Mouse (Mus musculus): ENCODE measurements around the gene Krtap3-1. TPM values are rescaled to one million over a fixed set of nuclear protein-coding genes. Genes with fewer than 3 reads are reported as not detected.

Krtap3-1 gene
- polyA plus RNA-seq, 1 experiment from 2014 or later: not detected

Other genes with a start within 250 kb of the Krtap3-1 start
- gene Krt25, start 243.7 kb downstream of the Krtap3-1 start, polyA plus RNA-seq (2016; fragmentation: Nextera tagmentation; extraction: Ambion mirVana): not detected in 2 replicates
- not detected in 2 replicates for gene Krt26, start 228.7 kb downstream of the Krtap3-1 start, polyA plus RNA-seq (2016; fragmentation: Nextera tagmentation; extraction: Ambion mirVana)
- not detected in 2 replicates for gene Krt27, start 215.5 kb downstream of the Krtap3-1 start, polyA plus RNA-seq (2016; fragmentation: Nextera tagmentation; extraction: Ambion mirVana)
- 0.22 and 0.36 TPM in 2 replicates for gene Krt28, start 191.7 kb downstream of the Krtap3-1 start, polyA plus RNA-seq (2016; fragmentation: Nextera tagmentation; extraction: Ambion mirVana)
- gene Krt10, start 177.3 kb downstream of the Krtap3-1 start, polyA plus RNA-seq (2016; fragmentation: Nextera tagmentation; extraction: Ambion mirVana): 20.6 and 22.0 TPM in 2 replicates
- gene Krt12, start 144.4 kb downstream of the Krtap3-1 start, polyA plus RNA-seq (2016; fragmentation: Nextera tagmentation; extraction: Ambion mirVana): not detected in 2 replicates
- gene Krt20, start 128.5 kb downstream of the Krtap3-1 start, polyA plus RNA-seq (2016; fragmentation: Nextera tagmentation; extraction: Ambion mirVana): 0.35 and 0.64 TPM in 2 replicates
- 0.20 TPM in 1 of 2 replicates, not detected in the other for gene Krt23, start 73.5 kb downstream of the Krtap3-1 start, polyA plus RNA-seq (2016; fragmentation: Nextera tagmentation; extraction: Ambion mirVana)
- not detected in 2 replicates for gene Krt39, start 45.3 kb downstream of the Krtap3-1 start, polyA plus RNA-seq (2016; fragmentation: Nextera tagmentation; extraction: Ambion mirVana)
- gene Krt40, start 23.5 kb downstream of the Krtap3-1 start, polyA plus RNA-seq (2016; fragmentation: Nextera tagmentation; extraction: Ambion mirVana): not detected in 2 replicates
- not detected in 2 replicates for gene Krtap3-3, start 15.8 kb downstream of the Krtap3-1 start, polyA plus RNA-seq (2016; fragmentation: Nextera tagmentation; extraction: Ambion mirVana)
- not detected in 2 replicates for gene Krtap3-2, start 9.8 kb downstream of the Krtap3-1 start, polyA plus RNA-seq (2016; fragmentation: Nextera tagmentation; extraction: Ambion mirVana)
- gene Gm11939, start 7.2 kb downstream of the Krtap3-1 start, polyA plus RNA-seq (2016; fragmentation: Nextera tagmentation; extraction: Ambion mirVana): not detected in 2 replicates
- not detected in 2 replicates for gene Krtap1-5, start 14.4 kb upstream of the Krtap3-1 start, polyA plus RNA-seq (2016; fragmentation: Nextera tagmentation; extraction: Ambion mirVana)
- not detected in 2 replicates for gene Krtap1-4, start 17.0 kb upstream of the Krtap3-1 start, polyA plus RNA-seq (2016; fragmentation: Nextera tagmentation; extraction: Ambion mirVana)
- not detected in 2 replicates for gene Krtap1-3, start 24.7 kb upstream of the Krtap3-1 start, polyA plus RNA-seq (2016; fragmentation: Nextera tagmentation; extraction: Ambion mirVana)
- gene Krtap9-3, start 31.5 kb upstream of the Krtap3-1 start, polyA plus RNA-seq (2016; fragmentation: Nextera tagmentation; extraction: Ambion mirVana): not detected in 2 replicates
- not detected in 2 replicates for gene Gm11938, start 36.7 kb upstream of the Krtap3-1 start, polyA plus RNA-seq (2016; fragmentation: Nextera tagmentation; extraction: Ambion mirVana)
- gene Gm11937, start 43.6 kb upstream of the Krtap3-1 start, polyA plus RNA-seq (2016; fragmentation: Nextera tagmentation; extraction: Ambion mirVana): not detected in 2 replicates
- gene Krtap2-4, start 48.2 kb upstream of the Krtap3-1 start, polyA plus RNA-seq (2016; fragmentation: Nextera tagmentation; extraction: Ambion mirVana): not detected in 2 replicates
- gene Gm11562, start 53.8 kb upstream of the Krtap3-1 start, polyA plus RNA-seq (2016; fragmentation: Nextera tagmentation; extraction: Ambion mirVana): not detected in 2 replicates
- not detected in 2 replicates for gene Krtap4-1, start 61.6 kb upstream of the Krtap3-1 start, polyA plus RNA-seq (2016; fragmentation: Nextera tagmentation; extraction: Ambion mirVana)
- gene Krtap4-2, start 68.5 kb upstream of the Krtap3-1 start, polyA plus RNA-seq (2016; fragmentation: Nextera tagmentation; extraction: Ambion mirVana): not detected in 2 replicates
- gene Krtap4-7, start 77.5 kb upstream of the Krtap3-1 start, polyA plus RNA-seq (2016; fragmentation: Nextera tagmentation; extraction: Ambion mirVana): not detected in 2 replicates
- gene Gm11555, start 83.6 kb upstream of the Krtap3-1 start, polyA plus RNA-seq (2016; fragmentation: Nextera tagmentation; extraction: Ambion mirVana): not detected in 2 replicates
- not detected in 2 replicates for gene Gm11563, start 92.3 kb upstream of the Krtap3-1 start, polyA plus RNA-seq (2016; fragmentation: Nextera tagmentation; extraction: Ambion mirVana)
- not detected in 2 replicates for gene Krtap4-6, start 99.3 kb upstream of the Krtap3-1 start, polyA plus RNA-seq (2016; fragmentation: Nextera tagmentation; extraction: Ambion mirVana)
- gene Gm14190, start 124.1 kb upstream of the Krtap3-1 start, polyA plus RNA-seq (2016; fragmentation: Nextera tagmentation; extraction: Ambion mirVana): not detected in 2 replicates
- gene Gm14180, start 167.7 kb upstream of the Krtap3-1 start, polyA plus RNA-seq (2016; fragmentation: Nextera tagmentation; extraction: Ambion mirVana): not detected in 2 replicates
- not detected in 2 replicates for gene Gm11595, start 206.3 kb upstream of the Krtap3-1 start, polyA plus RNA-seq (2016; fragmentation: Nextera tagmentation; extraction: Ambion mirVana)
- not detected in 2 replicates for gene Krtap4-8, start 214.1 kb upstream of the Krtap3-1 start, polyA plus RNA-seq (2016; fragmentation: Nextera tagmentation; extraction: Ambion mirVana)
- gene Krtap4-9, start 218.6 kb upstream of the Krtap3-1 start, polyA plus RNA-seq (2016; fragmentation: Nextera tagmentation; extraction: Ambion mirVana): not detected in 2 replicates
- not detected in 2 replicates for gene Gm11596, start 226.8 kb upstream of the Krtap3-1 start, polyA plus RNA-seq (2016; fragmentation: Nextera tagmentation; extraction: Ambion mirVana)
- gene Gm11569, start 232.3 kb upstream of the Krtap3-1 start, polyA plus RNA-seq (2016; fragmentation: Nextera tagmentation; extraction: Ambion mirVana): not detected in 2 replicates
- not detected in 2 replicates for gene Gm11554, start 237.8 kb upstream of the Krtap3-1 start, polyA plus RNA-seq (2016; fragmentation: Nextera tagmentation; extraction: Ambion mirVana)
- not detected in 2 replicates for gene Krtap4-13, start 243.3 kb upstream of the Krtap3-1 start, polyA plus RNA-seq (2016; fragmentation: Nextera tagmentation; extraction: Ambion mirVana)
- gene Gm11564, start 249.0 kb upstream of the Krtap3-1 start, polyA plus RNA-seq (2016; fragmentation: Nextera tagmentation; extraction: Ambion mirVana): not detected in 2 replicates